Mouse (Mus musculus) CD4-positive helper T cell, adult 2 months (primary cell): ENCODE measurements around the gene 2700097O09Rik.
A peak's percentile ranks its signal among the peaks of the same experiment; 100 is the strongest.
"Not testable (repeated sequence)": the region's sequence is repeated elsewhere in the genome, so short reads cannot be mapped to it uniquely, and the experiment has no call there.

Source experiments
- DNase-seq: peaks from one replicate; pipeline ENCODE4 v3.0.0-alpha.2; 2012; ENCODE audit warnings: low read depth, missing footprints, low spot score

2700097O09Rik gene

GRCm38 (mm10) chr12:55041011-55041410 lies 38.9 kb downstream of the 2700097O09Rik start:
- DNase-seq, result peak; percentile 79

DNA sequence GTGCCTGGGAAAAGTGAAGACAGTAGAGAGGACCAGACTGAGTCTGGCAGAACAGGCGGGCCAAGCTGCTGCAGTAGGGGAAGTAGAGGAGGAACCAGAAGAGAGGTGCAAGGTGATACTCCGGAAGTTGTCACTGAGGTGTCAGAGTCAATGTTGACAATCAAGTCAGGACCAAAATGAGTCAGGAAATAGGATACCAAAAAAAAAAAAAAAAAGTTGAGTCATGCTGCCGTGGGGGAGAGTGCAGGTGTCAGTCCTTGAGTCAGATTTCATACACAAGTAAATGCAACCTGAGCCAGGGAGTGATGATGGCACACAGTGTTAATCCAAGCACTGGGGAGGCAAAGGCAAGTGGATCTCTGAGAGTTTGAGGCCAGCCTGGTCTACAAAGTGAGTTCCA lies 52.8 kb downstream of the 2700097O09Rik start:
- peak; percentile 71 for DNase-seq

DNA sequence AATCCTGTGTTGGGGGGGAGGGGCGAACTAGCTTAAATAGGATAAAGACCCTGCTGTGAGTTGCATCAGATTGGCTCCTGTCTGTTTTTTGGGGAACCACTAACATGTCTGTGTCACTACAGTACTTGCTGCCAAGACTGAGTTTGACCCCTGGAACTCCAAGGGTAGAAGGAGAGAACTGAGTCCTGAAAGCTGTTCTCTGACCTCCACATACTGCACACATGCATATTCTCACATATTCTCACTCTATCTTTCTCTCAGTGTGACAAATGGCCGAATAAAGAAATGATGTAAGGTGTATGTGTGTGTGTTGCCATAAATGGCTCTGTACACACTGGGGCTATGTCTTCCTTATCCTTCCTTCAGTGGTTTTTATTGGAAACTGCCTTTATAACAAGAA lies 56.6 kb downstream of the 2700097O09Rik start:
- no peak for DNase-seq

DNA sequence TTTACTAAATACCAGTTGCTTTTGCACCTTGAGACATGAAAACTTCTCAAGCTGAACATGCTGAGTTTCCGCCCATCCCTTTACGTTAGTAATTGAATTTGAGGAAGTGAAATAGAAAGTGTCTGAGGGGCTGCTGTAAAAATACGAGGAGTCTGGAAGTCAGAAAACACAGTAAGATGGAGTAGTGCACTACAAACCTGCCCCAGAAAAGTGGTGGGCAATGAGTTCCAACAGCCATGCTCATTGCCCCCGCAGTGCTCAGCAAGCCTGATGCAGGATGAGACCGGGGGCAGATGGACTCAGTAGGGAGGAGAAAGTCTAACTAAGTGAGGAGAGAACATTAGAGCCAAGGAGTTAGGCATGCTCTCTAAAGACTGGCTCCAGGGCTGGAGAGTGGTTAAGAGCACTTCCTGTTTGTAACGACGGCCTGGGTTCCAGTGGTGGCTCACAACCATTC lies 60.5 kb downstream of the 2700097O09Rik start:
- DNase-seq, result no peak

GRCm38 (mm10) chr12:55017119-55017721 lies 62.7 kb downstream of the 2700097O09Rik start:
- DNase-seq, result no peak

DNA sequence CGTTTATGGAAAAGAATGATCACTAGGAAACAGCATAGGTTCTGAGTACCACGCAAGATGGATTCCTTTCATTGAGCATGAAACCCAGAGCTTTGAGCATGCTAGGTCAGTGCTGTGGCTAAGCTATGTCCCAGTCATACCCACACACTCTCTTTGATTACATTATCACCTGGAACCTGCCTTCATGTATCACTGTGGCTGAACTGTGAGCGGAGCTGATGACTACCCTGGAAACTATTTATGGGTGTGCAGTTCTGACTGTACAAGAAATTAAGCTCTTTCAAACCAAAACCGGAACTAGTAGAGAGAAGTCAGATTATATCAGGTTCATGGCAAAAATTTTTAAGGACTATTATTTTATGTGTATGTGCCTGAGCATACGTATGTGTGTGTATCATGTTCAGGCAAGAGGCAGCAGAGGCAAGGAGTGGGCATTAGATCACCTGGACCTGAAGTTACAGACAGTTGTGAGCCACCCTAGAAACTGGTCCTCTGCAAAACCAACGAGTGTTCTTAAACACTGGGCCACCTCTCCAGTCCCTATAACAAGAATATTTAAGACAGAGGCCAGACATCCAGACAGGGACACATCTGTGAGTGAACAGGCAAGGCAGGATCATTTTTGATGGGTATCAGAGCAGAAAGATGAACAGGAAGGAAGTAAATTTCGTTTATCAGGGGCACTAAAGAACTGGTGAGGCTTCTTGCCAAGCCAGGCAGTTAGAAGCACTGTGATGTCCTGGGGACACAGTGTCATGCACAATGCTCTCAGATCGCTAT lies 63.4 kb downstream of the 2700097O09Rik start:
- DNase-seq, result peak; percentile 70

DNA sequence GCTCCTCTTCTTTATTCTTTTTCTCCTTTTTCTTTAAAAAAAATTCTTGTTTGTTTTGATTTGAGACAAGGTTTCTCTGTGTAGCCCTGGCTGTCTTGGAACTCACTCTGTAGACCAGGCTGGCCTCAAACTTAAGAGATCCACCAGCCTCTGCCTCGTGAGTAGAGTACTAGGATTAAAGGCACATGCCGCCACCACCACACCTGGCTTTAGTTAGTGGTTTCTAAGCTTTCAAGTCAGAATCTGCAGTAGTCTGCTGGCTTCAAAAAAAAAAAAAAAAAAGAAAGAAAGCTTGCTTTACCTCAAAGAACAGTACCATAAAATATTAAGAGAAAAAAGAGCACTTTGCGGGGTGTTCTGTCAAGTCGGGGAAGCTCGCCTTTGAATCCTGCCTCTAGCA lies 64.5 kb downstream of the 2700097O09Rik start:
- DNase-seq, result peak; percentile 46

GRCm38 (mm10) chr12:55013626-55014398 lies 66.1 kb downstream of the 2700097O09Rik start, which contains the start of gene Baz1a:
Gene Baz1a, minus strand, starts transcription at chr12:55014348.
- DNase-seq, result no peak

- DNase-seq, result no peak
These were observed 66.9 kb downstream of the 2700097O09Rik start for GRCm38 (mm10) chr12:55013031-55013430.

GRCm38 (mm10) chr12:55007361-55008008 lies 72.4 kb downstream of the 2700097O09Rik start:
- peak; percentile 55 for DNase-seq

GRCm38 (mm10) chr12:55006071-55006470 lies 73.8 kb downstream of the 2700097O09Rik start:
- no peak for DNase-seq

DNA sequence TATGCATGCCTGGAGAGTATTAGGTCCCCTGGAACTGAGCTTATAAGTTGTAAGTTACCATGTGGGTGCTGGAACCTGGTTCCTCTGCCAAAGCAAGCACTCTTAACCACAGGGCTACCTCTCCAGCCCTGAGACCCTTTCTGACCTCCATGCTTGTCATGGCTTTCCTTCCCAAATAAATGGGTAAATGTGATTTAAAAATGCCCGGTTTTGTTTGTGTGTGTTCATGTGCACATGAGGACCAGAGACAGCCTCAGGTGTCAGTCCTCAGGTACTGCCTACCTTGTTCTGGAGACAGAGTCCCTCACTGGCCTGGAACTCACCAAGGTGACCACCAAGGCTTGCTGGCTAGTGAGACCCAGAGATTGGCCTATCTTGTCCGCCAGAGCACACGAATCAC lies 75.5 kb downstream of the 2700097O09Rik start:
- DNase-seq, result no peak

- DNase-seq, result no peak
These were observed 76.1 kb downstream of the 2700097O09Rik start for GRCm38 (mm10) chr12:55003843-55004242.

GRCm38 (mm10) chr12:55002532-55002931 lies 77.4 kb downstream of the 2700097O09Rik start:
- not testable (repeated sequence) for DNase-seq

DNA sequence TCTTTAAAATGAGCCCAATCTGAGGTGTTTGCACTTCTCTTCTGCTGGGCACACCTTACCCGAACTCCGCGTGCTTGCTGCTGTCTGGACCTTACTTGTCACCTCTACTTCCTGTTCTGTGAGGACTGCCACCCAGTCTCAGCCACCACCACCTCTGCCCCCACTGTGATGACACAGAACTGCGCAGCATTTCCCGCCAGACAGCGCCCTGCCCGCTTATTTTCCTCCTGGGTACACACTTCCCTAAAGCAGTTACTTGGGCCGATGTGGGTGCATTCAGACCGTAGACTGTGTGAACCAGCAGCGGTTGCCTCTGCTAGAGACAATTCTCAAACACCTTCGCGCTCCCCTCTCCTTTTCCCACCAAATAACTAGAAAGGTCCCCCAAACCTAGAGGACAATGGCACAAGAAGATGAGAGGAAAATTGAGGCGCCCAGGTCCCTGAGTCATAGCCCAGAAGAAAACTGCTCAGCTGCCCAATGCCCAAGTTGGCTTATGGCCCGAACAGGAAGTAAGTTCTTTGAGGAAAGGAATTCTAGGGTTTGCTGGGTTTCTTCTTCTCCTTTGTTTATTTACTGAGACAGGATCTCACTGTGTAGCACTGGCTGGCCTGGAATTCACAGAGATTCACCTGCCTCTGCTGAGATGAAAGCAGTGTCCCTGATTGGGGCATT lies 80.8 kb downstream of the 2700097O09Rik start:
- DNase-seq, result peak; percentile 73

- DNase-seq, result peak; percentile 38
These were observed 81.5 kb downstream of the 2700097O09Rik start for GRCm38 (mm10) chr12:54998411-54998810.

- DNase-seq, result no peak
These were observed 82.9 kb downstream of the 2700097O09Rik start for GRCm38 (mm10) chr12:54996979-54997474.

- no peak for DNase-seq
These were observed 83.9 kb downstream of the 2700097O09Rik start for GRCm38 (mm10) chr12:54995965-54996364.
